Mouse (Mus musculus) kidney, embryonic 14.5 days (tissue): ENCODE results near the gene Sox1. TPM values are rescaled to one million over a fixed set of nuclear protein-coding genes. Genes with fewer than 3 reads are reported as not detected.

Source experiments
- ATAC-seq: fragments of 200-750 bp; cut with Nextera tagmentation; 2 replicates; pipeline ENCODE4 v1.8.0; 2017; ENCODE audit warnings: moderate number of reproducible peaks, mild to moderate bottlenecking, moderate TSS enrichment, moderate library complexity; ENCODE audit not compliant: low FRiP score, low TSS enrichment
- H3K27ac ChIP-seq: fragments of 300-500 bp; sonication (generic); 2 replicates; pipeline ENCODE4 v1.5.1; 2014; ENCODE audit warnings: low read depth, mild to moderate bottlenecking, low read length, moderate library complexity, mixed read lengths
- H3K27me3 ChIP-seq: fragments of 300-500 bp; sonication (generic); 2 replicates; pipeline ENCODE4 v1.6.1; 2014; ENCODE audit warnings: mild to moderate bottlenecking, low read length; ENCODE audit not compliant: control insufficient read depth, insufficient read depth
- H3K36me3 ChIP-seq: fragments of 300-500 bp; sonication (generic); 2 replicates; pipeline ENCODE4 v1.6.1; 2014; ENCODE audit warnings: low read length, mixed read lengths; ENCODE audit not compliant: control insufficient read depth, insufficient read depth
- H3K4me1 ChIP-seq: fragments of 300-500 bp; sonication (generic); 2 replicates; pipeline ENCODE4 v1.6.1; 2014; ENCODE audit warnings: low read length, mixed read lengths; ENCODE audit not compliant: control insufficient read depth, insufficient read depth
- H3K4me2 ChIP-seq: fragments of 300-500 bp; sonication (generic); replicated peaks from 2 replicates; pipeline ENCODE4 v1.6.1; 2014; ENCODE audit warnings: low read depth, mild to moderate bottlenecking, low read length
- H3K4me3 ChIP-seq: fragments of 300-500 bp; sonication (generic); 2 replicates; pipeline ENCODE4 v1.5.1; 2014; ENCODE audit warnings: mild to moderate bottlenecking, low read length
- H3K9ac ChIP-seq: fragments of 300-500 bp; sonication (generic); 2 replicates; pipeline ENCODE4 v1.6.1; 2014; ENCODE audit warnings: low read depth, mild to moderate bottlenecking, low read length, moderate library complexity
- H3K9me3 ChIP-seq: fragments of 300-500 bp; sonication (generic); 2 replicates; pipeline ENCODE4 v1.6.1; 2016; ENCODE audit warnings: low read length; ENCODE audit not compliant: control insufficient read depth
- WGBS: fragments of 180-500 bp; shearing (Covaris S2); extraction: QIAGEN DNeasy Blood & Tissue Kit; methylation state at CpG from one replicate; pipeline ENCODE4 v1.1.7; 2014; 5-methylcytosine and 5-hydroxymethylcytosine counted together
- polyA plus RNA-seq: library from polyadenylated mRNA; unstranded; fragments of >200 nt; fragmentation: Nextera tagmentation; extraction: Ambion mirVana; gene quantifications from 2 replicates; pipeline ENCODE4 v1.2.1, GENCODE M21; 2014

Sox1 gene
- polyA plus RNA-seq, 1 experiment from 2014 or later = not detected

GRCm38 (mm10) chr8:12396501-12397345 is 1.6 kb downstream of the Sox1 start:
- Histone ChIP-seq H3K4me1 (peaks cover 16% of the 10 kb centered on the region), H3K27ac (no peak overlapping the region), H3K36me3 (no peaks in the 10 kb centered on the region), H3K9ac (no peak overlapping the region), H3K4me3 (peak overlapping the region; percentile 30), H3K4me2 (peak overlapping the region; percentile 40), H3K27me3 (peaks cover 98% of the 10 kb centered on the region), H3K9me3 (no peaks in the 10 kb centered on the region)
- no peak; the same call in 1 of the 2 replicates for ATAC-seq
- under 1% methylated on average over 95 of the region's 118 CpGs for WGBS

GRCm38 (mm10) chr8:12397346-12397925 is 2.3 kb downstream of the Sox1 start:
- H3K27me3 ChIP-seq = peaks cover 98% of the 10 kb centered on the region
- no peaks in the 10 kb centered on the region for H3K36me3 ChIP-seq
- peak overlapping the region; percentile 40 for H3K4me2 ChIP-seq
- peak overlapping the region; percentile 30 for H3K4me3 ChIP-seq
- peaks cover 16% of the 10 kb centered on the region for H3K4me1 ChIP-seq
- under 1% methylated on average over 41 of the region's 59 CpGs for WGBS
- no peak overlapping the region for H3K9ac ChIP-seq
- H3K27ac ChIP-seq = no peak overlapping the region
- no peak for ATAC-seq
- no peaks in the 10 kb centered on the region for H3K9me3 ChIP-seq

- H3K4me1 ChIP-seq = peaks cover 16% of the 10 kb centered on the region
These were observed 3.2 kb downstream of the Sox1 start for GRCm38 (mm10) chr8:12398011-12398945.

GRCm38 (mm10) chr8:12399421-12400205 is 4.5 kb downstream of the Sox1 start:
- peaks cover 16% of the 10 kb centered on the region for H3K4me1 ChIP-seq
- H3K4me3 ChIP-seq = no peak overlapping the region
- no peaks in the 10 kb centered on the region for H3K36me3 ChIP-seq
- no peak overlapping the region for H3K27ac ChIP-seq
- WGBS = 0% methylated on average over 5 of the region's 5 CpGs
- ATAC-seq = no peak
- H3K9me3 ChIP-seq = no peaks in the 10 kb centered on the region
- H3K4me2 ChIP-seq = no peak overlapping the region
- H3K27me3 ChIP-seq = peaks cover 99% of the 10 kb centered on the region
- no peak overlapping the region for H3K9ac ChIP-seq

More at GRCm38 (mm10) chr8:12398011-12398945, 3.2 kb downstream of the Sox1 start:
- no peak for ATAC-seq
- Histone ChIP-seq H3K4me3 (no peak overlapping the region), H3K27me3 (peaks cover 98% of the 10 kb centered on the region), H3K27ac (no peak overlapping the region), H3K36me3 (no peaks in the 10 kb centered on the region), H3K4me2 (no peak overlapping the region), H3K9me3 (no peaks in the 10 kb centered on the region), H3K9ac (no peak overlapping the region)
- WGBS = 1% methylated on average over 21 of the region's 21 CpGs

GRCm38 (mm10) chr8:12400611-12401390 is 5.7 kb downstream of the Sox1 start:
- ATAC-seq = peak; percentile 25; the same call in 1 of the 2 replicates
- under 1% methylated on average over 31 of the region's 44 CpGs for WGBS
- peak overlapping the region; percentile 19 for H3K4me3 ChIP-seq
- peak overlapping the region; percentile 35 for H3K4me2 ChIP-seq
- peaks cover 99% of the 10 kb centered on the region for H3K27me3 ChIP-seq
- no peak overlapping the region for H3K9ac ChIP-seq
- peaks cover 11% of the 10 kb centered on the region for H3K4me1 ChIP-seq
- no peaks in the 10 kb centered on the region for H3K9me3 ChIP-seq
- no peaks in the 10 kb centered on the region for H3K36me3 ChIP-seq
- H3K27ac ChIP-seq = no peak overlapping the region

- Histone ChIP-seq H3K27me3 (peaks cover 99% of the 10 kb centered on the region), H3K4me1 (peaks cover 11% of the 10 kb centered on the region), H3K4me3 (no peak overlapping the region), H3K36me3 (no peaks in the 10 kb centered on the region), H3K27ac (no peak overlapping the region), H3K4me2 (peak overlapping the region; percentile 35; the same call in 1 of the 2 replicates), H3K9ac (no peak overlapping the region), H3K9me3 (no peaks in the 10 kb centered on the region)
- 1% methylated on average over 35 of the region's 35 CpGs for WGBS
- no peak for ATAC-seq
These were observed 6.5 kb downstream of the Sox1 start for GRCm38 (mm10) chr8:12401391-12402270.

- Histone ChIP-seq H3K36me3 (no peaks in the 10 kb centered on the region), H3K27ac (no peak overlapping the region), H3K27me3 (peaks cover 97% of the 10 kb centered on the region), H3K4me3 (no peak overlapping the region), H3K9ac (no peak overlapping the region), H3K4me2 (no peak overlapping the region), H3K4me1 (peaks cover 5% of the 10 kb centered on the region; the same call in 1 of the 2 replicates), H3K9me3 (no peaks in the 10 kb centered on the region)
- WGBS = 4% methylated on average over 9 of the region's 9 CpGs
- ATAC-seq = no peak
These were observed 7.6 kb downstream of the Sox1 start for GRCm38 (mm10) chr8:12402709-12403108.
